Mouse (Mus musculus): ENCODE data around the gene Stk32c.

DNA sequence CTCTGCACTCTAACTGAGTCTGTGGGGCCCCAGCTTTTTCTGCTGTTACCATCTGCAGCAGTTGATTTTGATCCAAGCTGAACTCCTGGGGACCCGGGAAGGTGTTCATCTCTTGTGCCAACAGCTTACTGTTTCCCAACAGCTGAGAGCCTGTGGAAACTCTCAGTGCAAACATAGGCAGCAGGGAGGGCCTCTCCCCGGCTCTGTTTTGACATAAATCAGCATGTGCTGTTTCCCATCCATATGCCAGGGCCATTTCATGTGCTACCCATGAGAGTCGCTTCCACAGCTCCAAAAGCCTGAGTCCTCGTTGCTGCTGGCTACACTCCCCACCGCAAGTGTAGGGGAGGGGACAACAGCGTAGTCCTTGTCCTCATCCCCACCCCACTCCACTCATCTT, 134.9 kb downstream of the Stk32c start:
- TF ChIP-seq CTCF (IDR thresholded peaks at IDR 0.05; ENCODE audit: low read depth) (no peak), EP300 (IDR thresholded peaks at IDR 0.05; ENCODE audit: low read depth) (no peak)
